Mouse (Mus musculus): ENCODE data around the gene Nbeal1. TPM values are rescaled to one million over a fixed set of nuclear protein-coding genes. Genes with fewer than 3 reads are reported as not detected.

Gene Nbeal1
- 12.3 and 12.6 TPM in 2 replicates for polyA plus RNA-seq (2014; fragmentation: Nextera tagmentation; extraction: Ambion mirVana)

- peak within 1 kb of the TSS; percentile 96 to 98 for H3K27ac ChIP-seq (replicated peaks in 1 of 2; ENCODE audit: control insufficient read depth in 1 of 2, insufficient read depth in 1 of 2, low read depth in 2 of 2, low read length in 2 of 2)
- H3K4me3 ChIP-seq (ENCODE audit: control insufficient read depth in 1 of 2, insufficient read depth in 1 of 2, low read depth in 1 of 2, low read length in 2 of 2) = peak within 1 kb of the TSS; percentile 88 to 89
- no peaks in the 10 kb centered on the region for H3K27me3 ChIP-seq (ENCODE audit: control insufficient read depth, insufficient read depth, low read length)
- under 1% methylated on average over 63 of the region's 74 CpGs for WGBS
- H3K9ac ChIP-seq (ENCODE audit: low read length) = peak within 1 kb of the TSS; percentile 94
- ATAC-seq (ENCODE audit: insufficient number of reproducible peaks, insufficient read depth, low FRiP score, low read depth) = peak; percentile 99
- peaks cover 2 to 8% of the 10 kb centered on the region in 2 experiments; a peak in 3 of 4 replicates for H3K4me1 ChIP-seq (ENCODE audit: control insufficient read depth in 2 of 2, insufficient read depth in 2 of 2, low read length in 2 of 2)
- peak within 1 kb of the TSS; percentile 70 for H3K4me2 ChIP-seq (ENCODE audit: low read length)
- no peaks in the 10 kb centered on the region for H3K9me3 ChIP-seq (ENCODE audit: control insufficient read depth, low read length)
- H3K36me3 ChIP-seq (ENCODE audit: control insufficient read depth, insufficient read depth, low read length) = peaks cover 8% of the 10 kb centered on the region; the same call in 1 of the 2 replicates
Measured at GRCm38 (mm10) chr1:60179932-60180783, at the start of gene Nbeal1. Nbeal1 (plus strand) TSS chr1:60180599.

- H3K36me3 ChIP-seq (ENCODE audit: control insufficient read depth, insufficient read depth, low read length) = peaks cover 19% of the 10 kb centered on the region; the same call in 1 of the 2 replicates
- no peak overlapping the region for H3K27ac ChIP-seq (replicated peaks in 1 of 2; ENCODE audit: control insufficient read depth in 1 of 2, insufficient read depth in 1 of 2, low read depth in 2 of 2, low read length in 2 of 2)
- no peak for ATAC-seq (ENCODE audit: insufficient number of reproducible peaks, insufficient read depth, low FRiP score, low read depth)
- no peak overlapping the region for H3K4me3 ChIP-seq (ENCODE audit: control insufficient read depth in 1 of 2, insufficient read depth in 1 of 2, low read depth in 1 of 2, low read length in 2 of 2)
- no peaks in the 10 kb centered on the region for H3K27me3 ChIP-seq (ENCODE audit: control insufficient read depth, insufficient read depth, low read length)
- H3K9me3 ChIP-seq (ENCODE audit: control insufficient read depth, low read length) = no peaks in the 10 kb centered on the region
- H3K4me1 ChIP-seq (ENCODE audit: control insufficient read depth in 2 of 2, insufficient read depth in 2 of 2, low read length in 2 of 2) = no peaks in the 10 kb centered on the region
- 49% methylated on average over 9 of the region's 9 CpGs for WGBS
- H3K4me2 ChIP-seq (ENCODE audit: low read length) = no peak overlapping the region
- H3K9ac ChIP-seq (ENCODE audit: low read length) = no peak overlapping the region
Measured at GRCm38 (mm10) chr1:60137346-60137745, 43.1 kb upstream of the Nbeal1 start.

GRCm38 (mm10) chr1:60152700-60153099 is 27.7 kb upstream of the Nbeal1 start:
- Histone ChIP-seq H3K4me2 (ENCODE audit: low read length) (no peak overlapping the region), H3K4me3 (ENCODE audit: control insufficient read depth in 1 of 2, insufficient read depth in 1 of 2, low read depth in 1 of 2, low read length in 2 of 2) (no peak overlapping the region), H3K9me3 (ENCODE audit: control insufficient read depth, low read length) (no peaks in the 10 kb centered on the region), H3K27me3 (ENCODE audit: control insufficient read depth, insufficient read depth, low read length) (no peaks in the 10 kb centered on the region), H3K9ac (ENCODE audit: low read length) (no peak overlapping the region), H3K27ac (replicated peaks in 1 of 2; ENCODE audit: control insufficient read depth in 1 of 2, insufficient read depth in 1 of 2, low read depth in 2 of 2, low read length in 2 of 2) (no peak overlapping the region), H3K4me1 (ENCODE audit: control insufficient read depth in 2 of 2, insufficient read depth in 2 of 2, low read length in 2 of 2) (no peaks in the 10 kb centered on the region), H3K36me3 (ENCODE audit: control insufficient read depth, insufficient read depth, low read length) (peaks cover 7% of the 10 kb centered on the region)
- 67% methylated on average over 5 of the region's 5 CpGs for WGBS
- no peak for ATAC-seq (ENCODE audit: insufficient number of reproducible peaks, insufficient read depth, low FRiP score, low read depth)

GRCm38 (mm10) chr1:60156651-60157050 is 23.7 kb upstream of the Nbeal1 start:
- H3K9me3 ChIP-seq (ENCODE audit: control insufficient read depth, low read length) = no peaks in the 10 kb centered on the region
- no peaks in the 10 kb centered on the region for H3K36me3 ChIP-seq (ENCODE audit: control insufficient read depth, insufficient read depth, low read length)
- ATAC-seq (ENCODE audit: insufficient number of reproducible peaks, insufficient read depth, low FRiP score, low read depth) = no peak
- H3K4me3 ChIP-seq (ENCODE audit: control insufficient read depth in 1 of 2, insufficient read depth in 1 of 2, low read depth in 1 of 2, low read length in 2 of 2) = no peak overlapping the region
- H3K27me3 ChIP-seq (ENCODE audit: control insufficient read depth, insufficient read depth, low read length) = no peaks in the 10 kb centered on the region
- no peak overlapping the region for H3K4me2 ChIP-seq (ENCODE audit: low read length)
- H3K9ac ChIP-seq (ENCODE audit: low read length) = no peak overlapping the region
- no peak overlapping the region for H3K27ac ChIP-seq (replicated peaks in 1 of 2; ENCODE audit: control insufficient read depth in 1 of 2, insufficient read depth in 1 of 2, low read depth in 2 of 2, low read length in 2 of 2)
- H3K4me1 ChIP-seq (ENCODE audit: control insufficient read depth in 2 of 2, insufficient read depth in 2 of 2, low read length in 2 of 2) = no peaks in the 10 kb centered on the region
- WGBS = 77% methylated on average over 7 of the region's 7 CpGs

GRCm38 (mm10) chr1:60158411-60158810 is 22.0 kb upstream of the Nbeal1 start:
- H3K9ac ChIP-seq (ENCODE audit: low read length) = no peak overlapping the region
- no peaks in the 10 kb centered on the region for H3K9me3 ChIP-seq (ENCODE audit: control insufficient read depth, low read length)
- no peak for ATAC-seq (ENCODE audit: insufficient number of reproducible peaks, insufficient read depth, low FRiP score, low read depth)
- no peak overlapping the region for H3K4me2 ChIP-seq (ENCODE audit: low read length)
- H3K4me1 ChIP-seq (ENCODE audit: control insufficient read depth in 2 of 2, insufficient read depth in 2 of 2, low read length in 2 of 2) = no peaks in the 10 kb centered on the region
- 64% methylated on average over 3 of the region's 3 CpGs for WGBS
- no peak overlapping the region for H3K27ac ChIP-seq (replicated peaks in 1 of 2; ENCODE audit: control insufficient read depth in 1 of 2, insufficient read depth in 1 of 2, low read depth in 2 of 2, low read length in 2 of 2)
- H3K27me3 ChIP-seq (ENCODE audit: control insufficient read depth, insufficient read depth, low read length) = no peaks in the 10 kb centered on the region
- no peaks in the 10 kb centered on the region for H3K36me3 ChIP-seq (ENCODE audit: control insufficient read depth, insufficient read depth, low read length)
- no peak overlapping the region for H3K4me3 ChIP-seq (ENCODE audit: control insufficient read depth in 1 of 2, insufficient read depth in 1 of 2, low read depth in 1 of 2, low read length in 2 of 2)

- no peaks in the 10 kb centered on the region for H3K4me1 ChIP-seq (ENCODE audit: control insufficient read depth in 2 of 2, insufficient read depth in 2 of 2, low read length in 2 of 2)
- no peaks in the 10 kb centered on the region for H3K9me3 ChIP-seq (ENCODE audit: control insufficient read depth, low read length)
- H3K27ac ChIP-seq (replicated peaks in 1 of 2; ENCODE audit: control insufficient read depth in 1 of 2, insufficient read depth in 1 of 2, low read depth in 2 of 2, low read length in 2 of 2) = no peak overlapping the region
- WGBS = 82% methylated on average over 3 of the region's 3 CpGs
- no peak overlapping the region for H3K9ac ChIP-seq (ENCODE audit: low read length)
- no peak overlapping the region for H3K4me3 ChIP-seq (ENCODE audit: control insufficient read depth in 1 of 2, insufficient read depth in 1 of 2, low read depth in 1 of 2, low read length in 2 of 2)
- no peak for ATAC-seq (ENCODE audit: insufficient number of reproducible peaks, insufficient read depth, low FRiP score, low read depth)
- no peak overlapping the region for H3K4me2 ChIP-seq (ENCODE audit: low read length)
- H3K27me3 ChIP-seq (ENCODE audit: control insufficient read depth, insufficient read depth, low read length) = no peaks in the 10 kb centered on the region
- no peaks in the 10 kb centered on the region for H3K36me3 ChIP-seq (ENCODE audit: control insufficient read depth, insufficient read depth, low read length)
Measured at GRCm38 (mm10) chr1:60163676-60164075, 16.7 kb upstream of the Nbeal1 start.

- H3K27ac ChIP-seq (replicated peaks in 1 of 2; ENCODE audit: control insufficient read depth in 1 of 2, insufficient read depth in 1 of 2, low read depth in 2 of 2, low read length in 2 of 2) = no peak overlapping the region; a peak in 2 of 4 replicates
- no peak overlapping the region for H3K4me3 ChIP-seq (ENCODE audit: control insufficient read depth in 1 of 2, insufficient read depth in 1 of 2, low read depth in 1 of 2, low read length in 2 of 2)
- H3K27me3 ChIP-seq (ENCODE audit: control insufficient read depth, insufficient read depth, low read length) = no peaks in the 10 kb centered on the region
- peaks cover 0 to 6% of the 10 kb centered on the region in 2 experiments; a peak in 1 of 4 replicates for H3K4me1 ChIP-seq (ENCODE audit: control insufficient read depth in 2 of 2, insufficient read depth in 2 of 2, low read length in 2 of 2)
- ATAC-seq (ENCODE audit: insufficient number of reproducible peaks, insufficient read depth, low FRiP score, low read depth) = no peak
- no peak overlapping the region for H3K9ac ChIP-seq (ENCODE audit: low read length)
- no peaks in the 10 kb centered on the region for H3K9me3 ChIP-seq (ENCODE audit: control insufficient read depth, low read length)
- no peaks in the 10 kb centered on the region for H3K36me3 ChIP-seq (ENCODE audit: control insufficient read depth, insufficient read depth, low read length)
- H3K4me2 ChIP-seq (ENCODE audit: low read length) = no peak overlapping the region
- 67% methylated on average over 2 of the region's 2 CpGs for WGBS
Measured at GRCm38 (mm10) chr1:60169626-60170025, 10.8 kb upstream of the Nbeal1 start.
